In genomic region chr16:22797521-22797920, GRCm38 (mm10) we compare ENCODE assay signal across 31 mouse cellular contexts. TPM values are rescaled to one million over a fixed set of nuclear protein-coding genes. Genes with fewer than 3 reads are reported as not detected.
DNase-seq lines count a peak whose midpoint lies in the region; ATAC-seq and TF ChIP-seq lines count a peak whose summit lies in the region.
"Had no signal": no experiment of that assay in that cellular context is flagged by ENCODE, and none has a peak within 500 bp of the region (broad histone marks: within the 10 kb centered on the region; RNA-seq: fewer than 3 reads in every experiment).

No protein-coding gene starts in this region.

- H3K4me1 ChIP-seq in forebrain, embryonic 14.5 days (ENCODE audit: control insufficient read depth, insufficient read depth, low read length): peaks cover 7% of the 10 kb centered on the region
- H3K4me1 ChIP-seq: embryonic facial prominence, embryonic 15.5 days; limb, embryonic 12.5 days; stomach, embryonic 15.5 days had no signal

- H3K27me3 ChIP-seq in forebrain, embryonic 14.5 days (replicated peaks; ENCODE audit: control insufficient read depth, insufficient read depth, low read length): 0 out of 2 replicates have a peak, but pooled peaks cover 6% of the 10 kb centered on the region
- H3K27me3 ChIP-seq: embryonic facial prominence, embryonic 15.5 days; limb, embryonic 12.5 days; stomach, embryonic 15.5 days had no signal

- DNase-seq in brain, embryonic 14.5 days (ENCODE audit: low read depth): peak; percentile 42
- peak; percentile 96 for DNase-seq in cerebellum, adult 11-12 months
- peak; percentile 61 to 68 for DNase-seq in cerebellum, postnatal 10 days
- DNase-seq in layer of hippocampus, adult 9-11 months: peak; percentile 76
- no peak for DNase-seq in right cerebral cortex, adult 2 months (ENCODE audit: low spot score in 2 of 2)
- no peak for DNase-seq in forebrain, embryonic 14.5 days (ENCODE audit: low spot score)
- no peak for DNase-seq in left cerebral cortex, postnatal 36 days (ENCODE audit: low spot score in 2 of 2)
- DNase-seq: adrenal gland, postnatal 10 days; kidney, postnatal 36 days; liver, postnatal 0 days; thymus, postnatal 25 days had no signal

- WGBS in forebrain, embryonic 14.5 days: 70% methylated on average over 5 of the region's 5 CpGs

- H3K9me3 ChIP-seq in forebrain, embryonic 14.5 days (replicated peaks; ENCODE audit: control insufficient read depth, low read length): no peaks in the 10 kb centered on the region
- H3K9me3 ChIP-seq: embryonic facial prominence, embryonic 15.5 days; forebrain, embryonic 15.5 days; hindbrain, embryonic 15.5 days; limb, embryonic 12.5 days; stomach, embryonic 15.5 days had no signal

- TF ChIP-seq POLR2A in brain, embryonic 14.5 days (IDR thresholded peaks at IDR 0.05; ENCODE audit: borderline replicate concordance, extremely low read depth, insufficient read depth, insufficient read length, poor library complexity, severe bottlenecking): no peak

- H3K9ac ChIP-seq in forebrain, embryonic 14.5 days (ENCODE audit: low read length): no peak overlapping the region
- H3K9ac ChIP-seq: embryonic facial prominence, embryonic 15.5 days; forebrain, embryonic 15.5 days; hindbrain, embryonic 15.5 days; limb, embryonic 12.5 days; liver, postnatal 0 days; stomach, embryonic 15.5 days had no signal

- no peak for ATAC-seq in forebrain, embryonic 14.5 days
- ATAC-seq: forebrain, embryonic 15.5 days; intestine, postnatal 0 days; liver, postnatal 0 days; lung, postnatal 0 days; midbrain, embryonic 16.5 days had no signal

- intact Hi-C loops in left cerebral cortex, postnatal 36 days (cut with DNase I): no loop called here

- TF ChIP-seq CTCF in brain, embryonic 14.5 days (IDR thresholded peaks at IDR 0.05; ENCODE audit: borderline replicate concordance, extremely low read depth, insufficient read depth, insufficient read length): no peak

- H3K4me3 ChIP-seq in forebrain, embryonic 14.5 days (ENCODE audit: low read depth, low read length): no peak overlapping the region
- H3K4me3 ChIP-seq: embryonic facial prominence, embryonic 15.5 days; forebrain, embryonic 15.5 days; hindbrain, embryonic 15.5 days; left cerebral cortex, adult 2 months; limb, embryonic 12.5 days; stomach, embryonic 15.5 days had no signal

- H3K4me2 ChIP-seq in forebrain, embryonic 14.5 days (ENCODE audit: low read length): no peak overlapping the region
- H3K4me2 ChIP-seq: embryonic facial prominence, embryonic 15.5 days; forebrain, embryonic 15.5 days; heart, embryonic 11.5 days; hindbrain, embryonic 15.5 days; limb, embryonic 12.5 days; liver, embryonic 11.5 days; stomach, embryonic 15.5 days had no signal

- no peaks in the 10 kb centered on the region for H3K36me3 ChIP-seq in forebrain, embryonic 14.5 days (ENCODE audit: control insufficient read depth, insufficient read depth, low read length)
- H3K36me3 ChIP-seq: embryonic facial prominence, embryonic 15.5 days; forebrain, embryonic 15.5 days; hindbrain, embryonic 15.5 days; limb, embryonic 12.5 days; stomach, embryonic 15.5 days had no signal

- H3K27ac ChIP-seq in forebrain, embryonic 14.5 days (ENCODE audit: low read depth, low read length): no peak overlapping the region
- H3K27ac ChIP-seq: embryonic facial prominence, embryonic 15.5 days; forebrain, embryonic 15.5 days; hindbrain, embryonic 15.5 days; left cerebral cortex, adult 2 months; limb, embryonic 12.5 days; macrophage; stomach, embryonic 15.5 days had no signal

RNA-seq across cellular contexts. Expression of gene Crygs, which starts 13.9 kb away (rescaled TPM):
- not detected in 2 replicates for polyA plus RNA-seq in brain, embryonic 14.5 days (2012; rRNA removed)
- polyA plus RNA-seq in forebrain, embryonic 14.5 days (2014; fragmentation: Nextera tagmentation; extraction: Ambion mirVana): not detected in 2 replicates
- total RNA-seq in left cerebral cortex, postnatal 36 days (2021): not detected
- total RNA-seq: adrenal gland, postnatal 10 days; common myeloid progenitor, adult 5-6 weeks; gastrocnemius, adult 8-10 months; hematopoietic stem cell, adult 5-6 weeks; left cerebral cortex, adult 2 months; MEL had no signal
- polyA plus RNA-seq: C2C12; forebrain, embryonic 15.5 days; gonadal fat pad, adult 2 months; heart, postnatal 0 days; hindbrain, embryonic 15.5 days; intestine, postnatal 0 days; limb, embryonic 12.5 days; liver, embryonic 11.5 days; liver, postnatal 0 days; lung, postnatal 0 days; macrophage; midbrain, embryonic 16.5 days; neural tube, embryonic 14.5 days; stomach, embryonic 15.5 days had no signal

RNA-seq across cellular contexts. Expression of gene Tbccd1, which starts 59.9 kb away (rescaled TPM):
- 18.8 and 22.0 TPM in 2 replicates for polyA plus RNA-seq in brain, embryonic 14.5 days (2012; rRNA removed)
- polyA plus RNA-seq in forebrain, embryonic 14.5 days (2014; fragmentation: Nextera tagmentation; extraction: Ambion mirVana): 29.7 and 30.7 TPM in 2 replicates
- total RNA-seq in left cerebral cortex, postnatal 36 days (2021): 10 to 100 TPM; 13.8 to 16.3 TPM

Comparison
In these comparisons a context has a peak if more than half of its experiments do, and no peak if none do; other contexts are left out.
1. DNase-seq: peak in brain, embryonic 14.5 days (single experiment), cerebellum, adult 11-12 months (single experiment), cerebellum, postnatal 10 days (2 of 2) and layer of hippocampus, adult 9-11 months (single experiment); none in right cerebral cortex, adult 2 months (0 of 2), forebrain, embryonic 14.5 days (single experiment) and left cerebral cortex, postnatal 36 days (0 of 2).